Mouse (Mus musculus) CH12.LX (cell line): ENCODE data around the gene Sned1. TPM values are rescaled to one million over a fixed set of nuclear protein-coding genes. Genes with fewer than 3 reads are reported as not detected.

Experiments used
- DNase-seq: peaks from one replicate; pipeline ENCODE4 v3.0.0-alpha.2; 2013; ENCODE audit errors: extremely low read depth
- H3K27ac ChIP-seq: 2 replicates; pipeline ENCODE4 v1.5.1; 2012; ENCODE audit warnings: low read depth, mild to moderate bottlenecking, control low read depth, moderate library complexity; ENCODE audit not compliant: insufficient read depth
- H3K27me3 ChIP-seq: replicated peaks from 2 replicates; pipeline ENCODE3; 2012; ENCODE audit warnings: inconsistent platforms
- H3K36me3 ChIP-seq, 2 experiments: replicated peaks in 1 of 2; 2 replicates each; pipeline versions ENCODE3 to v1.6.1; 2012; ENCODE audit warnings: inconsistent platforms in 1 of 2, low read length in 1 of 2, mild to moderate bottlenecking in 1 of 2, mixed read lengths in 1 of 2, moderate library complexity in 1 of 2; ENCODE audit not compliant: control insufficient read depth in 1 of 2, insufficient read depth in 1 of 2
- H3K4me1 ChIP-seq, 2 experiments: 2 replicates each; pipeline ENCODE4 v1.6.1; 2012; ENCODE audit warnings: inconsistent platforms in 1 of 2, moderate library complexity in 1 of 2; ENCODE audit not compliant: insufficient read depth in 2 of 2, control insufficient read depth in 1 of 2
- H3K4me2 ChIP-seq: 2 replicates; pipeline ENCODE4 v1.6.1; 2012; ENCODE audit warnings: low read depth, mild to moderate bottlenecking, control low read depth; ENCODE audit not compliant: poor library complexity, insufficient read depth, severe bottlenecking
- H3K4me3 ChIP-seq, 3 experiments: fragments of 150-350 bp in 1 of 3; sonication (generic) in 1 of 3; replicated peaks in 1 of 3; 2 replicates each; pipeline versions ENCODE3 to v1.5.1; 2011 to 2012; ENCODE audit warnings: low read depth in 2 of 3, low read length in 2 of 3, mild to moderate bottlenecking in 2 of 3, moderate library complexity in 2 of 3, control low read depth in 1 of 3, improper control_type of control experiment in 1 of 3, inconsistent platforms in 1 of 3, mixed read lengths in 1 of 3; ENCODE audit not compliant: poor library complexity in 1 of 3
- H3K79me2 ChIP-seq: replicated peaks from 2 replicates; pipeline ENCODE4 v1.6.1; 2012; ENCODE audit warnings: mild to moderate bottlenecking, moderate library complexity; ENCODE audit not compliant: control insufficient read depth, poor library complexity, insufficient read depth, severe bottlenecking; ENCODE audit errors: extremely low read depth
- H3K9ac ChIP-seq: 2 replicates; pipeline ENCODE4 v1.6.1; 2012; ENCODE audit warnings: low read depth, mild to moderate bottlenecking, control low read depth, moderate library complexity; ENCODE audit not compliant: insufficient read depth
- H3K9me3 ChIP-seq: replicated peaks from 2 replicates; pipeline ENCODE3; 2012; ENCODE audit warnings: low read length, inconsistent platforms, mixed read lengths
- BHLHE40 ChIP-seq: IDR thresholded peaks from 2 replicates; pipeline ENCODE4 v1.6.1; 2011; ENCODE audit warnings: mild to moderate bottlenecking, low read depth, low read length, improper control_type of control experiment
- CHD1 ChIP-seq: IDR thresholded peaks from 2 replicates; pipeline ENCODE4 v1.6.1; 2012; ENCODE audit warnings: low read depth, low read length, improper control_type of control experiment, inconsistent platforms
- CHD2 ChIP-seq: IDR thresholded peaks from 2 replicates; pipeline ENCODE4 v1.6.1; 2011; ENCODE audit warnings: low read length, improper control_type of control experiment
- E2F4 ChIP-seq: IDR thresholded peaks from 2 replicates; pipeline ENCODE4 v1.6.1; 2011; ENCODE audit warnings: low read depth, low read length, improper control_type of control experiment; ENCODE audit not compliant: insufficient replicate concordance
- ETS1 ChIP-seq: conservative IDR thresholded peaks from 2 replicates; pipeline ENCODE4 v1.6.1; 2012; ENCODE audit warnings: low read depth, mild to moderate bottlenecking, inconsistent platforms, low read length, improper control_type of control experiment, moderate library complexity
- GABPA ChIP-seq: IDR thresholded peaks from 2 replicates; pipeline ENCODE4 v1.6.1; 2012; ENCODE audit warnings: low read depth, low read length, improper control_type of control experiment, inconsistent platforms; ENCODE audit not compliant: insufficient replicate concordance
- HCFC1 ChIP-seq: IDR thresholded peaks from 2 replicates; pipeline ENCODE4 v1.6.1; 2012; ENCODE audit warnings: low read depth, mild to moderate bottlenecking, inconsistent platforms, low read length, improper control_type of control experiment
- JUND ChIP-seq: conservative IDR thresholded peaks from 2 replicates; pipeline ENCODE4 v1.6.1; 2011; ENCODE audit warnings: low read depth, low read length, improper control_type of control experiment
- KAT2A ChIP-seq: IDR thresholded peaks from 2 replicates; pipeline ENCODE4 v1.6.1; 2012; ENCODE audit warnings: low read length, improper control_type of control experiment, inconsistent platforms; ENCODE audit not compliant: insufficient replicate concordance
- MAX ChIP-seq: IDR thresholded peaks from 2 replicates; pipeline ENCODE4 v1.6.1; 2011; ENCODE audit warnings: low read length, improper control_type of control experiment
- MAZ ChIP-seq: IDR thresholded peaks from 2 replicates; pipeline ENCODE4 v1.6.1; 2012; ENCODE audit warnings: low read depth, mild to moderate bottlenecking, inconsistent platforms, low read length, improper control_type of control experiment, moderate library complexity
- MEF2A ChIP-seq: IDR thresholded peaks from 2 replicates; pipeline ENCODE4 v1.6.1; 2014; ENCODE audit warnings: low read depth, mild to moderate bottlenecking, inconsistent platforms, low read length, improper control_type of control experiment, borderline replicate concordance
- MXI1 ChIP-seq: IDR thresholded peaks from 2 replicates; pipeline ENCODE4 v1.6.1; 2011; ENCODE audit warnings: mild to moderate bottlenecking, low read depth, low read length, improper control_type of control experiment
- MYC ChIP-seq: IDR thresholded peaks from 2 replicates; pipeline ENCODE4 v1.6.1; 2011; ENCODE audit warnings: low read depth, mild to moderate bottlenecking, improper control_type of control experiment, low read length
- PAX5 ChIP-seq: IDR thresholded peaks from 2 replicates; pipeline ENCODE4 v1.6.1; 2012; ENCODE audit warnings: low read length, inconsistent platforms, mixed read lengths
- SIN3A ChIP-seq: IDR thresholded peaks from 2 replicates; pipeline ENCODE4 v1.6.1; 2012; ENCODE audit warnings: low read length, improper control_type of control experiment, inconsistent platforms
- TBP ChIP-seq: conservative IDR thresholded peaks from 2 replicates; pipeline ENCODE4 v1.6.1; 2011; ENCODE audit warnings: low read depth, low read length, improper control_type of control experiment
- UBTF ChIP-seq: IDR thresholded peaks from 2 replicates; pipeline ENCODE4 v1.6.1; 2012; ENCODE audit warnings: low read depth, mild to moderate bottlenecking, inconsistent platforms, low read length, improper control_type of control experiment, moderate library complexity
- USF1 ChIP-seq: IDR thresholded peaks from 2 replicates; pipeline ENCODE4 v1.6.1; 2014; ENCODE audit warnings: low read depth, mild to moderate bottlenecking, inconsistent platforms, low read length, improper control_type of control experiment
- ZC3H11A ChIP-seq: IDR thresholded peaks from 2 replicates; pipeline ENCODE4 v1.6.1; 2012; ENCODE audit warnings: low read depth, mild to moderate bottlenecking, inconsistent platforms, low read length, improper control_type of control experiment
- ZKSCAN1 ChIP-seq: IDR thresholded peaks from 2 replicates; pipeline ENCODE4 v1.6.1; 2012; ENCODE audit warnings: low read depth, inconsistent platforms, low read length, improper control_type of control experiment, borderline replicate concordance
- ZNF384 ChIP-seq: IDR thresholded peaks from 2 replicates; pipeline ENCODE4 v1.6.1; 2012; ENCODE audit warnings: low read depth, low read length, improper control_type of control experiment, inconsistent platforms
- dilution Hi-C: fragments of 300-500 bp; cut with MboI; formaldehyde crosslinking; loops from 2 replicates; pipeline ENCODE4 v1.14.3; 2020; ENCODE audit warnings: low sequenced_read_pairs; ENCODE audit not compliant: extremely low pct_unique_long_range_greater_than_20kb, extremely low pct_ligation_motif_present
- in situ Hi-C: fragments of 300-500 bp; cut with MboI; formaldehyde crosslinking; loops from 3 replicates; pipeline ENCODE4 v1.14.3; 2019; ENCODE audit warnings: low sequenced_read_pairs, low pct_ligation_motif_present, low pct_unique_long_range_greater_than_20kb, mixed read lengths
- polyA plus RNA-seq: library from polyadenylated mRNA; unstranded; fragments of >175 nt; gene quantifications from 2 replicates; pipeline ENCODE4 v1.2.1, GENCODE M21; 2012; ENCODE audit warnings: low read depth; ENCODE audit not compliant: insufficient read length
- total RNA-seq, 2 experiments: library from RNA; depleted of rRNA; stranded (reverse); fragments of 300-350 nt in 1 of 2; fragments of >200 nt in 1 of 2; gene quantifications; 2 replicates each; pipeline ENCODE4 v1.2.3; 2012 to 2014

Sned1 gene
- total and polyA plus RNA-seq, 3 experiments = 0.52 to 1.1 (median 0.59) TPM

- dilution Hi-C loops (no loop called here), in situ Hi-C loops (no loop called here)
- Histone ChIP-seq H3K79me2 (peaks cover 4% of the 10 kb centered on the region), H3K4me3 (no peak overlapping the region), H3K36me3 (peaks cover 61 to 92% of the 10 kb centered on the region in 2 experiments), H3K4me2 (no peak overlapping the region), H3K4me1 (peaks cover 3 to 10% of the 10 kb centered on the region in 2 experiments; a peak in 2 of 4 replicates), H3K27ac (no peak overlapping the region), H3K9ac (no peak overlapping the region), H3K27me3 (no peaks in the 10 kb centered on the region), H3K9me3 (no peaks in the 10 kb centered on the region)
- no peak for DNase-seq
- TF ChIP-seq SIN3A (no peak), UBTF (no peak), MYC (no peak), CHD1 (no peak), ETS1 (no peak), ZC3H11A (no peak), CHD2 (no peak), ZNF384 (no peak), KAT2A (no peak), MXI1 (no peak), E2F4 (no peak), JUND (no peak), HCFC1 (no peak)
These were observed 64.2 kb downstream of the Sned1 start for GRCm38 (mm10) chr1:93299791-93300190.

- H3K4me1 ChIP-seq = peaks cover 3 to 14% of the 10 kb centered on the region in 2 experiments; a peak in 2 of 4 replicates
- H3K9me3 ChIP-seq = no peaks in the 10 kb centered on the region
- no peak overlapping the region for H3K27ac ChIP-seq
- H3K79me2 ChIP-seq = peaks cover 4% of the 10 kb centered on the region
- no peak overlapping the region for H3K4me3 ChIP-seq
- DNase-seq = no peak
- in situ Hi-C loops = no loop called here
- H3K4me2 ChIP-seq = no peak overlapping the region
- peaks cover 61 to 90% of the 10 kb centered on the region in 2 experiments for H3K36me3 ChIP-seq
- TF ChIP-seq PAX5 (no peak), BHLHE40 (no peak), GABPA (no peak), ZNF384 (no peak), MYC (no peak), ZKSCAN1 (no peak), ZC3H11A (no peak), ETS1 (no peak), JUND (no peak), MAX (no peak), MEF2A (no peak), HCFC1 (no peak), CHD2 (no peak), TBP (no peak), USF1 (no peak), MAZ (no peak)
- H3K9ac ChIP-seq = no peak overlapping the region
- H3K27me3 ChIP-seq = no peaks in the 10 kb centered on the region
- dilution Hi-C loops = no loop called here
These were observed 64.9 kb downstream of the Sned1 start for GRCm38 (mm10) chr1:93300578-93300977.
